Mouse (Mus musculus): Measurements from ENCODE around the gene Gm20388. TPM values are rescaled to one million over a fixed set of nuclear protein-coding genes. Genes with fewer than 3 reads are reported as not detected.

Gene Gm20388
- total RNA-seq, 2 experiments from 2014 or later = 10.3 to 10.6 TPM

DNA sequence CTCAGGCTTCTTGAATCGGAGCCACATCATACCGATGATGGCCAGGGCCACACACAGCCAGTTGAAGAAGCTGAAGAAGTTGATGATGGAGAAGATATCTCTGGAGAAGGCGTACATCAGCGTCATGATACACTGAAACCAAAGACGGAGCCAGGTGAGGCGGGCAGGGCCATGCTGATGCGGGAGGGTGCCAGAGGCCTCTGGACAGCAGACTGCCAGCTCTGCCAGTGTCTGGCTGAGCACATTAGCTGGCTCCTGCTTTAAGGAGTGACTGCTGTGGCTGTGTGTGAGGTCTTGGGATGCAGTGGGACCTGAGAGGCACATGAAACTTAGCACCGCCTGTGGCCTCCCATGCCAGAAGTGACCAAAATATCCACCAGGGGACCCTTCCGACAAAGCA, 1974.4 kb downstream of the Gm20388 start:
- intact Hi-C loops (cut with DNase I) = no loop called here
- DNase-seq (ENCODE audit: low spot score in 2 of 2) = no peak

- no peak for DNase-seq (ENCODE audit: low spot score in 2 of 2)
- intact Hi-C loops (cut with DNase I) = no loop called here
These were observed 1974.8 kb downstream of the Gm20388 start for GRCm38 (mm10) chr8:121885433-121885832.

GRCm38 (mm10) chr8:121887547-121887946, 1976.9 kb downstream of the Gm20388 start:
- intact Hi-C loops (cut with DNase I) = no loop called here
- no peak for DNase-seq (ENCODE audit: low spot score in 2 of 2)

- no peak for DNase-seq (ENCODE audit: low spot score in 2 of 2)
- intact Hi-C loops (cut with DNase I) = no loop called here
These were observed 1978.7 kb downstream of the Gm20388 start for GRCm38 (mm10) chr8:121889317-121889716.

DNA sequence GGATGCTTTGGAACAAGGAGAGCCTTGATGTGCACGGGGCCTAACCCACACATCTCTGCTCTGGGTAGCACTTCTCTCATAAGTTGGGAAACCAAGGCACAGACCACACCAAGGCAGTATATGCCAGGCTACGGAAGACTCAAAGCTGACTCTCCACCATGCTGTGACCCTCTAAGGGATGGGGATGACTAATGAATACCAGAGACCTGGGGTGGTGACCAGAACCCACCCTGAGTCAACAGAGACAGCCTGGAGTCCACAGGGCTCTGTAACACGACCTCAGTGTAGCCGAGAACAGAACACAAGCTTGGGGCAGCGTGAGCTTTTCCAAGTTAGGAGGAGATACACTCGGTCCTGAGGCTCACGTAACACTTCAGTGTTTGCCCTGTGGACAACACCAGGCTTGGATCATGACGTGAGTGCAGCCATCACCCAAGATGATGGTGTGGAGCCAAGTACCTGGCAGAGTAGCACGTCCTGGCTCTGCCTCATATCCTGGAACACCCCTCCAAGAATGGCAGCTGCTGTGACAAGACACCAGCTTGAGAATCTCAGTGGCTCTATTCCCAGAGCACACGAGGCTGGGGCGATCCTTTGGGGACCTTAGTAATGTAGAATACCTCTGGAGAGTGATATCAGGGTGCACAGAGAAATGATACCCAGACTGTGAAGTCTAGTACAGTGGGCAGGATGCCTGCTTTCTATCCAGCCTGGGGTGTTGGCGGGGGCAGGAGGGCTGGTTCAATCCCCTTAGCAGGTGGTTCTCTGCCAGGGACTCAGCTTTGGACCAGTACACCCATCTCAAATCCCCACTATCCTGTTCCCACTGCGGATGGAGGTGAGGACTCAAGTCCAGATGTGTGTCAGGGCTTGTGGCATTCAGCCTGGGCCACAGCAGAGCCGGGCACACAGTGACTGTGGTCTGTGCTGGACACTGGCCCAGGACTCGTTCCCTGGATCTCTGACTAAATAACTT, 1979.5 kb downstream of the Gm20388 start:
- intact Hi-C loops (cut with DNase I) = no loop called here
- DNase-seq (ENCODE audit: low spot score in 2 of 2) = no peak

DNA sequence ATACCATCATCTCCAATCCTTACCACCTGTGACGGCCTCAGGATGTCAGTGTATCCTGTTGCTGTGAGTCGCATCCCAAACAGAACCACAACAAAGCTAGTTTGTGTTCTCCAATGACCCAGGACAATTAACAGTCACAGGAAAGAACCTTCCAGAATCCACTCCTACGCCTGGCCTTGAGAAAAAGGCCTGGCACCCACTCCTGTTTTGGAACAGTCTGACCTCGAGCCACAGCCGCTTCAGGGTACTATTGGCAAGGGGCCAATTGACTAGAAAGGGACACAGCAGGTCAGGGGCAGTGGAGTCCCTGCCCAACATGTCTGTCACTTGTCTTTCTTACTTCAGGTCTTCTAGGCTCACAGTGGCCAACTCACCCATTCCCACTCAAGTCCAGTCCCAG, 1982.2 kb downstream of the Gm20388 start:
- no peak for DNase-seq (ENCODE audit: low spot score in 2 of 2)
- intact Hi-C loops (cut with DNase I) = no loop called here

DNA sequence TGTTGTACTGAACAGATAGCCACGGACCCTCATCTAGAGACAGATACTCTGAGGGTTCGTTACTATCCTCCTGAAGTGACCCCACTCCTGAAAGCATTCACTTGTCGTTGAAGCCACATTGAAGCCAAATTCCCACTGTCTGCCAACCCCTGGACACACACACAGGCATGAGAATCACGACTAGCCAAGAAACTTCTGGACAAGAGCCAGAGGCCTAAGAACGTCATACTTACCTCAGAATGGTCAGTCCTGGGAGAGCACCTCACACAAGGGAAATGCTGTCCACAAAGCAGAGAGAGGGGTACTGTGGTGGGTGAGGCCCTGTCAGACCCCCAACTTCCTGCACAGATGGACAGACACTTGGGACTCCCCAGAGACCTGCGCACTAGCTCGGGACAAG, 1985.3 kb downstream of the Gm20388 start:
- intact Hi-C loops (cut with DNase I) = no loop called here
- no peak for DNase-seq (ENCODE audit: low spot score in 2 of 2)

DNA sequence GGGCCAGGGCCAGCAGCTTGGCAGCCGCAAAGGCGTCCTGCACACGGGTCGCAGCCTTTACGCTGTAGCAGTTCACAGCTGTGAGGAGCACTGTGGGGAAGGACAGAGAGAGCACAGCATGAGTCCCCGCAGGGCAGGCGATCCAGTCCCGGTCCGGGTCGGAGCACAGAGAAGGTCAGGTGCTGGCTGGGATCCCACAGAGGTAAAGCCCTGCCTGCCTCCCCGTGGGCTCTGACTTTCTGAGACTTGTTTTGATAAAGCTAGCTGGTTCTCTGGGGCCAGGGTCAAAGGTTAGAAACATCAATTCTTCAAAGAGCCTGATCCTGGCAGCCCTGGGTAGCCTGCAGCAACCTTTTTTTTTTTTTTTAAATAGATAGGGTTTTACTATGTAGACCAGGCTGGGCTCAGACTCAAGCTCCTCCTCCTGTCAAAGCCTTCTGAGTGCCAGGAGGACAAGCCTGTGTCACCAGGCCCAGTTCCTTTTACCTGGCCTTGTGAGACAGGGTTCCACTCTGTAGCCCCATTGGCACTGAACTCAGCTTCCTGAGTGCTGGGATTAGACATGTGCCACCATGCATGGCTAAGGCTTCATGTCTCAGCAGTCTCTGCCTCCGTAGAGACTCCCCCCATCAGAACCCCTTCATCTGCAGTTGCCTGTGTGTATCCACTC, 1986.0 kb downstream of the Gm20388 start:
- intact Hi-C loops (cut with DNase I) = no loop called here
- DNase-seq (ENCODE audit: low spot score in 2 of 2) = no peak

- intact Hi-C loops (cut with DNase I) = no loop called here
- DNase-seq (ENCODE audit: low spot score in 2 of 2) = no peak
These were observed 1986.6 kb downstream of the Gm20388 start for GRCm38 (mm10) chr8:121897205-121897604.

DNA sequence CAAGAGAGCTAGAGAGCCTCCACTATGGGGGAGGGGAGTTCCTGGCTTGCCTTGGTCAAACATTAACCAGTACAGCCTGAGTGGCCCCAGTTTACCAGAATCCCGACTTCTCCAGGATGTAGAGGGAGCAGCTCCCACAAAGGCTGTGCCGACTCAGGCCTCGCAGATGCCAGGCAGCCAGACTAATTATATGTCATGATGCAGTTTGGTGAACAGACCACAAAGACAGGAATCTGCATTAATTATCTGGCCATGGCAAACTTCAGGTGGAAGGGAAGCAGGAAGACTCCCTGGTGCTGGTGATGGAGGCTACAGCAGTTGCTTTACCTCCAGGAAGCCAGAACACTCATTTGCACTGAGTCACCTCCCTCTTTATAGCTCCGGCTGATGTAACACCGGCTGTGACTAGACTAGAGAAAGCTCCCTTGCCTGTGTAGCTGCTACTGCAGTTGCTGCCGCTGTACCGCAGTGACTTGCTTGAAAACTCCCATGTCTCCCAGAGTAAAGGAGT, 1987.3 kb downstream of the Gm20388 start:
- peak; percentile 62 to 66 for DNase-seq (ENCODE audit: low spot score in 2 of 2)
- intact Hi-C loops (cut with DNase I) = no loop called here

DNA sequence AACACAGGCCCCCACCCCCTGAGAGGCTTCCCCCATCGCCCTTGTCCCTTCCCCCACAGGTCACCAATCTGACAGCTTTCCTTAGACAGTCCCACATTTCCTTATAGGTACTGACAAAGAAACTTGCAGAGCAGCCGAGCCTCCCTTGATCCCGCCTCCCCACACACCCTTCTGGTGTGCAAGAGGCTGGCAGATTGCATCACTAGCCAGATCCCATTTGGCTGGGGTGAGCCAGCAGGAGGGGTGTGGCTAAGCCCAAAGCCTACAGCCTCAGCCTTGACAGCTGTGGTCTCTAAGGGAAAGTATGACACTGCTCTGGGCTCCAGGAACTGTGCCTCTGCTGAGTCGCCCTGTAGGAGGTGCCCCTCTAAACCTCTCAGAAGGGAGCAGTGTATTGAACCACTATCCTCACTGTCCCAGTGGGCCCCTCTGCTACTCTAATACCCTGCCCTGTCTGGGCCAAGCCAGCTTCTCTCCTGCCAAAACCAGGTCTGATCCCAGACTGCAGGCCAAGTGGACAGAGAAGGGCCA, 1987.8 kb downstream of the Gm20388 start:
- DNase-seq (ENCODE audit: low spot score in 2 of 2) = peak; percentile 79 to 80
- intact Hi-C loops (cut with DNase I) = no loop called here

DNA sequence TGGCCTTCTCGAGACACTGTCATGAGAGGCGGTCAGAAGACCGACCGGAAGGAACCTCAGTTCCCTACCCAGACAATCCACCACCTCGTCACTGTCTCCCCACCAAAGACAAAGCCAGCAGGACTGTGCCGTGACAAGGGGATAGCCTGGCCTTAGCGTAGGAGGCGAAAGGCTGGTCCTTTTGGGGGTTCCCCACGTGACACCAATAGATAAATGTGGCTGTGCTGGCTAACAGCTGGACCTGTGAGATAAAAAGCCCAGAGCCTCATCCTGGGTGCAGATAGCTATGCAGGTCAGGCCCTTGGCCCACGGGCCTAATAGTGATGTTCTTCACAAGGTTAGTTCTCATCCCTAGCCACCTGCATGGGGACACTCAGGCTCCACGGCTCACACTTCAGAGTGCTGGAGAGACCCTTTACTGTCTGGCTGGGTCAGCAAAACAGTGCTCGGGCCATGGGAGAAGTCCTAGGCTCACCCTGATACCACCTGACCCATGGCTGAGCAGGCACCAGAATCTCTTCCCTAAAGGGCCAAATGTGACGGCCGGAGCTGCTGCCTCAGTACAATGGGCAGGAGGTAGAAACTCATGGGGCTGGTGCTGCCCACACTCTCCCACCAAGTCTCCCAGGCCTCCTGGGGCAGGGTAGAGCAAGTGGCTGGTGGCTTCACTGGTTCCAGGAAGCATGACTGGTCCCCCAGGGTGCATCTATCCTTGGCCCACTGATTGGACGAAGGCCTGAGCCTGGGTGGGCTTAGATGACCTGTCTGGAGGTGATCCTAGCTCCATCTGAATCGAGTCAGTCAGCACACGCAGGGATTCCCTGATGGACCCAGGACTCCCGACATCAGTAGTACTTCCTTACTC, 1988.8 kb downstream of the Gm20388 start:
- DNase-seq (ENCODE audit: low spot score in 2 of 2) = no peak
- intact Hi-C loops (cut with DNase I) = loop anchor here (10.0 kb wide), 1 partner anchor 295 kb away; no protein-coding TSS in a partner anchor

DNA sequence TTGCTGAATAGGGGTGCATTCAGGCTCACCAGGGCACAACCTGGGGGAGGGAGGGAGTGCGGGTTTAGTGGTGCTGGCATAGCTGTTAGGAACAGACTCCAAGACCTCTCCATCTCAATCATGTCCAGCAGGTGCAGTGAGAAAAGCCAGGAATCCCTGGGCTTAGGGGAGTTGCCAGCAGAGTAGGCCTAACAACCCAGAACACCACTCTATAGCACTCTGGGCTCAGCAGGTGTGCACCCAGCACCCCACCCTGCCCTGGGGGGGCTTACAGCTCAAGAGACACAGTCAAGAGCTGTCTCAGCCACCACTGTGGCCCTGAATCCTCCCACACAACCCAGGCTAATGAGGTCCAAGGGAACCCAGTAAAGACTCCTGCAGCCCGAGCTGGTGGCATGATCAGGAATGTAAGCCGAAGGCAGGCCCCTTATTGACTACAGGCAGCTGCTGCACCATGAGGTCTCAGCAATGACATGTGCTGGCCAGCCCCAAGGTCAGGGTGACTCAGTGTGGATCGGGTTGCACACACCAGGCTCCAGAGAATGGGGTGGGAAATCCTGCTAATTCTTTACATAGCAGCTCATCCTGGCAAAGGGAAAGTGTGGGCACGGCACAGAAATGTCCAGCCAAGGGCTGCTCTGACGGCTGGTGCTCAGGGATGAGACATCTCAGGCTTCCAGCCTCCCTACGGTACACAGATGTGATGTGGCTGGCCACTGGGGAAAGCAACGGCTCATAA, 1991.0 kb downstream of the Gm20388 start:
- intact Hi-C loops (cut with DNase I) = loop anchor here (10.0 kb wide), 1 partner anchor 297 kb away; no protein-coding TSS in a partner anchor

GRCm38 (mm10) chr8:121903977-121904376, 1993.3 kb downstream of the Gm20388 start:
- intact Hi-C loops (cut with DNase I) = loop anchor here (10.0 kb wide), 1 partner anchor 299 kb away; no protein-coding TSS in a partner anchor
- DNase-seq (ENCODE audit: low spot score in 2 of 2) = no peak

More for the DNA sequence above, 1991.0 kb downstream of the Gm20388 start:
- DNase-seq (ENCODE audit: low spot score in 2 of 2) = no peak

DNA sequence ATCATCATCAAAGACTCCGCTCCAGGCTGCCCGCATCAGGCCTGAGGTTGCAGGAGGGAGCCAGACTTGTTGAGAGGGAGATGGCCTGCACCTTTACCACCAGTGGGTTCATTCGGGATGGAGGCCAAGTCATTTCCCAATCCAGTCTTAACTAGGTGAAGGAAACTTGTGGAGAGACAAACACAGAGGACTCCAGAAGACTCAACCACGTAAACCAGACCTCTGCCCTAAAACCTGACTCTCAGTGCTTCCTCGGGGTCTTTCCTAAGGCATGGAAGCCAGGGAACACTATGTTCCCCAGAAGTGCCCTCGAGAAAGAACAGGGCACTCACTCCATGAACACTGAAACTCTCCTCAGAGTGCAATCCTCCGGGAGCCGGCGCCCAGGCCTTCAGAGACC, 1994.4 kb downstream of the Gm20388 start:
- DNase-seq (ENCODE audit: low spot score in 2 of 2) = no peak
- intact Hi-C loops (cut with DNase I) = loop anchor here (5.0 to 10.0 kb wide), 2 partner anchors 188 to 300 kb away; no protein-coding TSS in a partner anchor

GRCm38 (mm10) chr8:121905420-121905819, 1994.8 kb downstream of the Gm20388 start:
- intact Hi-C loops (cut with DNase I) = loop anchor here (5.0 to 10.0 kb wide), 2 partner anchors 188 to 301 kb away; no protein-coding TSS in a partner anchor

DNA sequence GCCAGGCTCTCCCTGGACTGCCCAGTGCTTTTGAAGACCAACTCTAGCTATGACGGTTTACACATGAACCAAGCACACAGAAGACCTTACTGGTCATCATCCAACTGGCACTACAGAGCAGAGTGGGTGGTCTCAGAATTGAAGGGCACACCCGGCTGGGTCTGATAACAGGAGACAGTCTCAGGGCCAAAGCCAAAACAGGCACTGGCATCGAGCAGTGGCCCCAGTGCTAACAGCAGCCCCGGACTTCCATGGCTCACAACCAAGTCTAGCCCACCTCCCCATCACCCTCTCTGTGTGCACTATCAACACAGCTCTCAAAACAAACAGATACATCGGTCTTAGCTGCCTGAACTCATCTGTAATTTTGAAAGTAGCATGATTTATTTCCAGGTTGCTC, 1995.2 kb downstream of the Gm20388 start:
- intact Hi-C loops (cut with DNase I) = loop anchor here (5.0 to 10.0 kb wide), 2 partner anchors 189 to 301 kb away; no protein-coding TSS in a partner anchor
- DNase-seq (ENCODE audit: low spot score in 2 of 2) = no peak

More at GRCm38 (mm10) chr8:121905420-121905819, 1994.8 kb downstream of the Gm20388 start:
- no peak for DNase-seq (ENCODE audit: low spot score in 2 of 2)
